Mouse (Mus musculus) G1E (cell line): ENCODE measurements around the gene Klhl13.

Experiments
- CTCF ChIP-seq: IDR thresholded peaks from 2 replicates; pipeline ENCODE4 v1.5.1; 2012; ENCODE audit warnings: low read depth, low read length, inconsistent platforms, mixed read lengths
- TAL1 ChIP-seq: conservative IDR thresholded peaks from 2 replicates; pipeline ENCODE4 v1.6.1; 2012; ENCODE audit warnings: low read depth, low read length, inconsistent platforms, mixed read lengths

GRCm38 (mm10) chrX:23248752-23249151 is 116.1 kb downstream of the Klhl13 start:
- TF ChIP-seq TAL1 (no peak), CTCF (no peak)
